Mouse (Mus musculus) Patski (cell line): Measurements from ENCODE around the gene Bcas3. TPM values are rescaled to one million over a fixed set of nuclear protein-coding genes. Genes with fewer than 3 reads are reported as not detected.

Source experiments
- ATAC-seq: fragments of 100-300 bp; one replicate; pipeline ENCODE4 v1.8.0; 2021
- CTCF ChIA-PET: fragments of 350-600 bp; sonication (Branson Sonifier 250); formaldehyde crosslinking; loops from one replicate; lab custom pipeline; 2022; ENCODE audit warnings: inconsistent platforms; lab: Charles Lee
- POLR2A ChIA-PET: fragments of 350-600 bp; sonication (Branson Sonifier 250); formaldehyde crosslinking; loops from one replicate; lab custom pipeline; 2022; ENCODE audit warnings: antibody characterized with exemption, inconsistent platforms; lab: Charles Lee
- DNase-seq: peaks from one replicate; pipeline ENCODE4 v3.0.0-alpha.2; 2011; ENCODE audit warnings: low read depth, low spot score
- H3K27me3 ChIP-seq: fragments of 371-371 bp; one replicate; pipeline ENCODE4 v1.5.1; 2021
- CTCF ChIP-seq: fragments of 100-300 bp; IDR thresholded peaks from one replicate; pipeline ENCODE4 v1.5.1; 2021
- in situ Hi-C: fragments of 300-500 bp; cut with MboI; formaldehyde crosslinking; loops from 3 replicates; pipeline ENCODE4 v1.11.1; 2018; ENCODE audit warnings: low pct_unique_long_range_greater_than_20kb, mixed read lengths
- polyA plus RNA-seq: library from polyadenylated mRNA; unstranded; gene quantifications from one replicate; pipeline ENCODE4 v1.2.3, GENCODE M21; 2021

The Bcas3 gene
- polyA plus RNA-seq, 1 experiment from 2014 or later: 31.6 TPM

- ChIA-PET POLR2A (interaction anchor here (0.6 kb wide), 1 partner anchor 341 kb away, joined by 3 read pairs; no protein-coding TSS in a partner anchor), CTCF (interaction anchor here (0.8 to 1.4 kb wide), 9 partner anchors 16 to 514 kb away, joined by 3 to 7 read pairs (median 3); no protein-coding TSS in a partner anchor)
- H3K27me3 ChIP-seq: no peaks in the 10 kb centered on the region
- no peak for TF ChIP-seq CTCF
- in situ Hi-C loops: no loop called here
- DNase-seq: no peak
- peak; percentile 64 for ATAC-seq
These were observed 491.4 kb downstream of the Bcas3 start for GRCm38 (mm10) chr11:85844144-85844965.

GRCm38 (mm10) chr11:85844971-85845370, 492.0 kb downstream of the Bcas3 start:
- no peaks in the 10 kb centered on the region for H3K27me3 ChIP-seq
- in situ Hi-C loops: loop anchor here (5.0 kb wide), 3 partner anchors 127 to 327 kb away; no protein-coding TSS in a partner anchor
- CTCF ChIA-PET: interaction anchor here (0.8 to 1.4 kb wide), 8 partner anchors 15 to 514 kb away, joined by 3 to 7 read pairs (median 3); no protein-coding TSS in a partner anchor
- peak; percentile 18 for ATAC-seq
- POLR2A ChIA-PET: interaction anchor here (0.6 to 1.1 kb wide), 2 partner anchors 10 to 340 kb away, joined by 3 read pairs; no protein-coding TSS in a partner anchor
- no peak for DNase-seq
- TF ChIP-seq CTCF: no peak

DNA sequence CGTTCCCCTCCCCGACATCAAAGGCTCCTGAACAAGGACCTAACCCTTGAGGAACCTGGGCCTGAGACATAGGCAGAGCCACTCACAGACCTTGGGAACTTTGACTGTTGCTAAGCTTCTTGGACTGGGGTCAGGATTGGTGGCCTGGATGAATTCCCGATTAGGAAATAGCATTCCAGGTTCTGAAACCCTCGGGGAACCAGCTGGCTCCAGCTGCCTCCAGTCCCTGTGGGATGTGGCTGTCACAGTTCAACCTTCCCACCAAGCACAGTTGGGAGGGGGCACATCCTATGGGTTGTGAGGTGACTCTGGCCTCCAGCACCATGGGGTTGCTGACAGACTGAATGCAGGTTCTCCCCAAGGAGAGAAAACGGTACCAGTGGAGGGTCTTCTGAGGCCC, 493.0 kb downstream of the Bcas3 start:
- CTCF ChIA-PET: interaction anchor here (1.2 to 1.4 kb wide), 2 partner anchors 145 to 221 kb away, joined by 3 to 4 read pairs; no protein-coding TSS in a partner anchor
- POLR2A ChIA-PET: interaction anchor here (1.1 kb wide), 1 partner anchor 11 kb away, joined by 3 read pairs; no protein-coding TSS in a partner anchor
- no peaks in the 10 kb centered on the region for H3K27me3 ChIP-seq
- no peak for TF ChIP-seq CTCF
- DNase-seq: no peak
- in situ Hi-C loops: loop anchor here (5.0 kb wide), 3 partner anchors 126 to 326 kb away; no protein-coding TSS in a partner anchor
- no peak for ATAC-seq

- DNase-seq (no peak), ATAC-seq (no peak)
- TF ChIP-seq CTCF: no peak
- H3K27me3 ChIP-seq: no peaks in the 10 kb centered on the region
- CTCF ChIA-PET: interaction anchor here (1.0 kb wide), 1 partner anchor 125 kb away, joined by 3 read pairs; no protein-coding TSS in a partner anchor
- POLR2A ChIA-PET: no interaction called here
- in situ Hi-C loops: loop anchor here (5.0 kb wide), 3 partner anchors 126 to 326 kb away; no protein-coding TSS in a partner anchor
These were observed 493.5 kb downstream of the Bcas3 start for GRCm38 (mm10) chr11:85846509-85846908.

GRCm38 (mm10) chr11:85849037-85849436, 496.1 kb downstream of the Bcas3 start:
- ATAC-seq (peak; percentile 69), DNase-seq (no peak)
- in situ Hi-C loops: loop anchor here (5.0 kb wide), 3 partner anchors 123 to 323 kb away; no protein-coding TSS in a partner anchor
- CTCF ChIA-PET: interaction anchor here (0.7 kb wide), 1 partner anchor 141 kb away, joined by 3 read pairs; no protein-coding TSS in a partner anchor
- TF ChIP-seq CTCF: no peak
- H3K27me3 ChIP-seq: no peaks in the 10 kb centered on the region
- POLR2A ChIA-PET: no interaction called here

DNA sequence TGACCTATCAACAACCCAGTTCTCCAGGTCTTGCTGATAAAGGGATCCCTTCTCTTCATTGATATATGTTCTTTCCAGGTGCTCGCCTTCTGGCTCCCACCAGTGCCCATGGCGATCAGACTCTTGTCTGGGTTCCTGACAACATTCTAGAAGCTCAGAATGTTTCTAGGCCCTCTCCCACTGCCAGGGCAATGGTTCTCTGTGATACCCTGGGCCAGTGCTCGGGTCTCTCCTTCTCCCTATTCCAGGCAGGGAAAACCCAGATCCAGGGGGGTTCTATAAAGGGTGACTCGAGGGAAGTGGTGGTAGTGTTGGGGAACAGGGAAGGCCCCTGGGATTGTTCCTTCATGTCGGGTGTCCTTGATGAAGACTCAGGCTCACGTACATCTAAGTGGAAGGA, 497.3 kb downstream of the Bcas3 start, which contains the start of gene Gm11444:
TSS of gene Gm11444 (minus strand) at position 101 of the 400 bp plus-strand sequence.
- in situ Hi-C loops: loop anchor here (25.0 kb wide), 1 partner anchor 537 kb away; no protein-coding TSS in a partner anchor
- TF ChIP-seq CTCF: no peak
- ChIA-PET CTCF (interaction anchor here (0.7 kb wide), 1 partner anchor 212 kb away, joined by 3 read pairs; no protein-coding TSS in a partner anchor), POLR2A (no interaction called here)
- ATAC-seq: no peak
- DNase-seq: no peak
- H3K27me3 ChIP-seq: no peaks in the 10 kb centered on the region

- ATAC-seq: no peak
- in situ Hi-C loops: loop anchor here (25.0 kb wide), 1 partner anchor 537 kb away; no protein-coding TSS in a partner anchor
- POLR2A ChIA-PET: no interaction called here
- no peak for TF ChIP-seq CTCF
- DNase-seq: no peak
- CTCF ChIA-PET: interaction anchor here (0.7 kb wide), 1 partner anchor 212 kb away, joined by 3 read pairs; no protein-coding TSS in a partner anchor
- no peaks in the 10 kb centered on the region for H3K27me3 ChIP-seq
These were observed 497.8 kb downstream of the Bcas3 start for GRCm38 (mm10) chr11:85850758-85851157.

- in situ Hi-C loops: loop anchor here (25.0 kb wide), 1 partner anchor 529 kb away; no protein-coding TSS in a partner anchor
- CTCF ChIA-PET: no interaction called here
- POLR2A ChIA-PET: interaction anchor here (0.6 kb wide), 1 partner anchor 576 kb away, joined by 3 read pairs; no protein-coding TSS in a partner anchor
- DNase-seq: no peak
- TF ChIP-seq CTCF: no peak
- ATAC-seq: no peak
- H3K27me3 ChIP-seq: no peaks in the 10 kb centered on the region
These were observed 505.2 kb downstream of the Bcas3 start for GRCm38 (mm10) chr11:85857997-85858698.

DNA sequence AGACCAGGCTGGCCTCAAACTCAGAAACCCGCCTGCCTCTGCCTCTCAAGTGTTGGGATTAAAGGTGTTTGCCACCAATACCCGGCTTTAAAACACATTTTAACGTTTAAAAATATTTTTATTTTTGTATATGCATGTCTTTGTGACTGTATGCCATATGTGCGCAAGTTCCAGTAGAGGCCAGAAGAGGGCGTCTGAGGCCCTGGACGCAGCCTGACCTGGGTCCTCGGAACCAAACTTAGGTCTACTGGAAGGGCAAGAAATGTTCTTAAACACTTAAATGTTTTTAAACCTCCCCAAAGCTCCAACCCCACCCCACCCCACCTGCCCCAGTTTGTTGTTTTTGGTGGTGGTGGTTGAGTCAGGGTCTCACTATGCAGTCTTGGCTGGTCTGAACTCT, 511.4 kb downstream of the Bcas3 start:
- in situ Hi-C loops: loop anchor here (25.0 kb wide), 1 partner anchor 523 kb away; no protein-coding TSS in a partner anchor
- H3K27me3 ChIP-seq: peaks cover 8% of the 10 kb centered on the region
- POLR2A ChIA-PET: no interaction called here
- ATAC-seq (no peak), DNase-seq (no peak)
- peak; percentile 79 for TF ChIP-seq CTCF
- CTCF ChIA-PET: interaction anchor here (1.3 kb wide), 1 partner anchor 108 kb away, joined by 9 read pairs; no protein-coding TSS in a partner anchor

Other genes with a start within 250 kb of the Bcas3 start
- 36.8 TPM for gene Usp32, start 213.0 kb upstream of the Bcas3 start, polyA plus RNA-seq
- gene 1700125H20Rik, start 182.8 kb upstream of the Bcas3 start, polyA plus RNA-seq: 0.09 TPM
- 37.3 TPM for gene Appbp2, start 118.0 kb upstream of the Bcas3 start, polyA plus RNA-seq
- 16.7 TPM for gene Ppm1d, start 41.9 kb upstream of the Bcas3 start, polyA plus RNA-seq